Mouse (Mus musculus): Measurements from ENCODE around the gene Phf7.
A peak's percentile ranks its signal among the peaks of the same experiment; 100 is the strongest.

Phf7 gene

GRCm38 (mm10) chr14:31233070-31233995 lies 17.8 kb downstream of the Phf7 start:
- DNase-seq (ENCODE audit: low read depth in 2 of 2, low spot score in 2 of 2), result no peak

GRCm38 (mm10) chr14:31232404-31233069 lies 18.6 kb downstream of the Phf7 start:
- DNase-seq (ENCODE audit: low read depth in 2 of 2, low spot score in 2 of 2), result no peak

GRCm38 (mm10) chr14:31230442-31230841 lies 20.7 kb downstream of the Phf7 start:
- DNase-seq (ENCODE audit: low read depth in 2 of 2, low spot score in 2 of 2), result no peak

- DNase-seq (ENCODE audit: low read depth in 2 of 2, low spot score in 2 of 2), result no peak
Measured at GRCm38 (mm10) chr14:31228234-31228633, 22.9 kb downstream of the Phf7 start.

GRCm38 (mm10) chr14:31226978-31227377 lies 24.1 kb downstream of the Phf7 start:
- no peak for DNase-seq (ENCODE audit: low read depth in 2 of 2, low spot score in 2 of 2)

GRCm38 (mm10) chr14:31217666-31218065 lies 33.5 kb downstream of the Phf7 start, which contains the start of gene Sema3g:
TSS of gene Sema3g (plus strand) at chr14:31217860.
- DNase-seq (ENCODE audit: low read depth in 2 of 2, low spot score in 2 of 2), result no peak

- DNase-seq (ENCODE audit: low read depth in 2 of 2, low spot score in 2 of 2), result no peak
Measured at GRCm38 (mm10) chr14:31216846-31217245, 34.3 kb downstream of the Phf7 start, which contains the start of gene Nisch. TSS of gene Nisch (minus strand) at chr14:31216946.

- DNase-seq (ENCODE audit: low read depth in 2 of 2, low spot score in 2 of 2), result peak; percentile 65 to 73
Measured at GRCm38 (mm10) chr14:31215157-31216002, 35.7 kb downstream of the Phf7 start.

GRCm38 (mm10) chr14:31214684-31215083 lies 36.4 kb downstream of the Phf7 start:
- no peak for DNase-seq (ENCODE audit: low read depth in 2 of 2, low spot score in 2 of 2)

GRCm38 (mm10) chr14:31213868-31214267 lies 37.2 kb downstream of the Phf7 start:
- DNase-seq (ENCODE audit: low read depth in 2 of 2, low spot score in 2 of 2), result no peak

- DNase-seq (ENCODE audit: low read depth in 2 of 2, low spot score in 2 of 2), result no peak
Measured at GRCm38 (mm10) chr14:31212499-31212898, 38.6 kb downstream of the Phf7 start.

GRCm38 (mm10) chr14:31211854-31212253 lies 39.3 kb downstream of the Phf7 start:
- no peak for DNase-seq (ENCODE audit: low read depth in 2 of 2, low spot score in 2 of 2)

GRCm38 (mm10) chr14:31209133-31209557 lies 42.0 kb downstream of the Phf7 start:
- no peak for DNase-seq (ENCODE audit: low read depth in 2 of 2, low spot score in 2 of 2)

GRCm38 (mm10) chr14:31208084-31208483 lies 43.0 kb downstream of the Phf7 start, which contains the start of gene Tnnc1:
TSS of gene Tnnc1 (plus strand) at chr14:31208312.
- no peak for DNase-seq (ENCODE audit: low read depth in 2 of 2, low spot score in 2 of 2)

- no peak for DNase-seq (ENCODE audit: low read depth in 2 of 2, low spot score in 2 of 2)
Measured at GRCm38 (mm10) chr14:31207070-31207830, 43.9 kb downstream of the Phf7 start.

GRCm38 (mm10) chr14:31206472-31206981 lies 44.6 kb downstream of the Phf7 start:
- peak; percentile 88 to 91 for DNase-seq (ENCODE audit: low read depth in 2 of 2, low spot score in 2 of 2)

- DNase-seq (ENCODE audit: low read depth in 2 of 2, low spot score in 2 of 2), result no peak
Measured at GRCm38 (mm10) chr14:31205562-31206467, 45.3 kb downstream of the Phf7 start.

- DNase-seq (ENCODE audit: low read depth in 2 of 2, low spot score in 2 of 2), result no peak
Measured at GRCm38 (mm10) chr14:31205244-31205561, 45.9 kb downstream of the Phf7 start.

GRCm38 (mm10) chr14:31204844-31205243 lies 46.3 kb downstream of the Phf7 start:
- DNase-seq (ENCODE audit: low read depth in 2 of 2, low spot score in 2 of 2), result no peak
